Mouse (Mus musculus) ovary, adult 18-20 months (tissue): ENCODE data around the gene Fgfr2.
"Not testable (repeated sequence)": the region's sequence is repeated elsewhere in the genome, so short reads cannot be mapped to it uniquely, and the experiment has no call there.

Source experiments
- DNase-seq: peaks from one replicate; pipeline ENCODE4 v3.0.0; 2022; ENCODE audit warnings: low spot score, mixed read lengths

Fgfr2 gene

GRCm38 (mm10) chr7:131411941-131412270, 1711.2 kb downstream of the Fgfr2 start:
- no peak for DNase-seq

- no peak for DNase-seq
These were observed 1711.8 kb downstream of the Fgfr2 start for GRCm38 (mm10) chr7:131411221-131411940.

- DNase-seq = peak; percentile 98
These were observed 1712.6 kb downstream of the Fgfr2 start, which contains the start of the genes Ikzf5 and Acadsb for GRCm38 (mm10) chr7:131410416-131411058. Gene Ikzf5, minus strand, starts transcription at chr7:131410521. Gene Acadsb, plus strand, starts transcription at chr7:131410601.

GRCm38 (mm10) chr7:131409988-131410385, 1713.2 kb downstream of the Fgfr2 start:
- no peak for DNase-seq

GRCm38 (mm10) chr7:131409321-131409987, 1713.7 kb downstream of the Fgfr2 start:
- DNase-seq = no peak

- not testable (repeated sequence) for DNase-seq
These were observed 1731.4 kb downstream of the Fgfr2 start for GRCm38 (mm10) chr7:131391761-131392160.

- no peak for DNase-seq
These were observed 1751.1 kb downstream of the Fgfr2 start for GRCm38 (mm10) chr7:131371880-131372651.

GRCm38 (mm10) chr7:131371470-131371860, 1751.7 kb downstream of the Fgfr2 start:
- no peak for DNase-seq

GRCm38 (mm10) chr7:131370648-131371469, 1752.3 kb downstream of the Fgfr2 start, which contains the start of gene Pstk:
Gene Pstk, plus strand, starts transcription at chr7:131371141.
- peak; percentile 83 for DNase-seq

- DNase-seq = no peak
These were observed 1759.0 kb downstream of the Fgfr2 start for GRCm38 (mm10) chr7:131364131-131364530.

- DNase-seq = peak; percentile 95
These were observed 1760.4 kb downstream of the Fgfr2 start, which contains the start of gene 2310057M21Rik for GRCm38 (mm10) chr7:131362615-131363300. Gene 2310057M21Rik, minus strand, starts transcription at chr7:131362759.

- DNase-seq = no peak
These were observed 1760.9 kb downstream of the Fgfr2 start for GRCm38 (mm10) chr7:131362269-131362614.

GRCm38 (mm10) chr7:131356105-131356504, 1767.0 kb downstream of the Fgfr2 start:
- DNase-seq = no peak

- no peak for DNase-seq
These were observed 1777.2 kb downstream of the Fgfr2 start for GRCm38 (mm10) chr7:131345856-131346541.

- no peak for DNase-seq
These were observed 1785.6 kb downstream of the Fgfr2 start for GRCm38 (mm10) chr7:131337502-131338068.

- DNase-seq = no peak
These were observed 1789.6 kb downstream of the Fgfr2 start, which contains the start of gene Fam24a for GRCm38 (mm10) chr7:131333564-131333963. Gene Fam24a, plus strand, starts transcription at chr7:131333864.

- no peak for DNase-seq
These were observed 1791.5 kb downstream of the Fgfr2 start for GRCm38 (mm10) chr7:131331688-131332087.

- no peak for DNase-seq
These were observed 1793.7 kb downstream of the Fgfr2 start, which contains the start of gene Fam24b for GRCm38 (mm10) chr7:131329416-131329815. Gene Fam24b, minus strand, starts transcription at chr7:131329516.

- DNase-seq = no peak
These were observed 1796.1 kb downstream of the Fgfr2 start for GRCm38 (mm10) chr7:131327054-131327453.
